Mouse (Mus musculus) heart, postnatal 25 days (tissue): Measurements from ENCODE around the gene Nmrk1. TPM values are rescaled to one million over a fixed set of nuclear protein-coding genes. Genes with fewer than 3 reads are reported as not detected.

Experiments
- DNase-seq: peaks from one replicate; pipeline ENCODE4 v3.0.0; 2022; ENCODE audit warnings: low spot score
- intact Hi-C: fragments of 180-260 bp; cut with DNase I; formaldehyde crosslinking; loops from one replicate; pipeline ENCODE4 v1.15.1; 2025
- total RNA-seq, 2 experiments: library from RNA; stranded (reverse); gene quantifications; 2 replicates each; pipeline ENCODE4 v1.2.3; 2021

The Nmrk1 gene
- total RNA-seq, 2 experiments from 2014 or later, result 2.4 to 2.8 TPM

GRCm38 (mm10) chr19:18687556-18687955 lies 55.8 kb downstream of the Nmrk1 start:
- no peak for DNase-seq
- intact Hi-C loops, result loop anchor here (1.0 kb wide), 1 partner anchor 148 kb away; no protein-coding TSS in a partner anchor

- intact Hi-C loops, result no loop called here
- DNase-seq, result no peak
Observed at GRCm38 (mm10) chr19:18692176-18692575, 60.4 kb downstream of the Nmrk1 start.

GRCm38 (mm10) chr19:18692768-18693167 lies 61.0 kb downstream of the Nmrk1 start:
- intact Hi-C loops, result no loop called here
- no peak for DNase-seq

- no peak for DNase-seq
- intact Hi-C loops, result no loop called here
Observed at GRCm38 (mm10) chr19:18695116-18695515, 63.4 kb downstream of the Nmrk1 start.

- DNase-seq, result no peak
- intact Hi-C loops, result no loop called here
Observed at GRCm38 (mm10) chr19:18695552-18695951, 63.8 kb downstream of the Nmrk1 start.

Other genes with a start within 250 kb of the Nmrk1 start
- gene Ostf1, start 127 bp upstream of the Nmrk1 start, total RNA-seq, result 10 to 100 TPM; 38.1 to 41.2 TPM
- 10 to 100 TPM; 31.0 to 33.3 TPM for gene Carnmt1, start 38.8 kb downstream of the Nmrk1 start, total RNA-seq
- 10 to 100 TPM in 1 of 2 experiments, 1 to 10 TPM in 1; 9.7 to 10.8 TPM for gene D030056L22Rik, start 81.2 kb downstream of the Nmrk1 start, total RNA-seq
- gene Trpm6, start 118.0 kb downstream of the Nmrk1 start, total RNA-seq, result under 1 TPM; 0.06 to 0.08 TPM